Comparison of ENCODE assay signal across 14 mouse cellular contexts in genomic region chr6:104495801-104496200, GRCm38 (mm10). TPM values are rescaled to one million over a fixed set of nuclear protein-coding genes. Genes with fewer than 3 reads are reported as not detected.
"Had no signal": no experiment of that assay in that cellular context is flagged by ENCODE, and none has a peak within 500 bp of the region (broad histone marks: within the 10 kb centered on the region; RNA-seq: fewer than 3 reads in every experiment).

No protein-coding gene starts in this region.

- H3K9me3 ChIP-seq: limb, embryonic 12.5 days; lung, embryonic 15.5 days; midbrain, embryonic 12.5 days had no signal

- H3K27ac ChIP-seq: limb, embryonic 12.5 days; liver, embryonic 13.5 days; lung, embryonic 15.5 days; macrophage; midbrain, embryonic 12.5 days; stomach, postnatal 0 days had no signal

- DNase-seq: kidney, adult 8-10 months; kidney, postnatal 25 days; liver; liver, embryonic 13.5 days; liver, postnatal 0 days; lung, postnatal 14 days; thymus, postnatal 4 days had no signal

- H3K36me3 ChIP-seq: limb, embryonic 12.5 days; liver, embryonic 13.5 days; lung, embryonic 15.5 days; midbrain, embryonic 12.5 days had no signal

- H3K27me3 ChIP-seq: limb, embryonic 12.5 days; liver, embryonic 13.5 days; lung, embryonic 15.5 days; megakaryocyte, embryonic 14.5 days; midbrain, embryonic 12.5 days had no signal

- ATAC-seq: liver, postnatal 0 days had no signal

- H3K9ac ChIP-seq: limb, embryonic 12.5 days; liver, embryonic 13.5 days; liver, postnatal 0 days; lung, embryonic 15.5 days; midbrain, embryonic 12.5 days had no signal

- H3K4me3 ChIP-seq: limb, embryonic 12.5 days; liver, embryonic 13.5 days; lung, embryonic 15.5 days; megakaryocyte, embryonic 14.5 days; midbrain, embryonic 12.5 days had no signal

- H3K4me2 ChIP-seq: limb, embryonic 12.5 days; liver, embryonic 13.5 days; lung, embryonic 15.5 days; midbrain, embryonic 12.5 days had no signal

- H3K4me1 ChIP-seq: liver, embryonic 13.5 days; lung, embryonic 15.5 days; megakaryocyte, embryonic 14.5 days had no signal

RNA-seq across cellular contexts. Expression of gene Cntn6, which starts 3.2 kb away (rescaled TPM):
- total RNA-seq: neutrophil, adult 5-6 weeks had no signal
- polyA plus RNA-seq: limb, embryonic 12.5 days; liver, embryonic 13.5 days; liver, postnatal 0 days; macrophage had no signal
